Mouse (Mus musculus) ES-E14 (cell line): Measurements from ENCODE around the gene Edn3. TPM values are rescaled to one million over a fixed set of nuclear protein-coding genes. Genes with fewer than 3 reads are reported as not detected.

ENCODE experiments used
- DNase-seq: peaks from one replicate; pipeline ENCODE4 v3.0.0-alpha.2; 2013; ENCODE audit warnings: low read depth, low spot score
- H3K27ac ChIP-seq: 2 replicates; pipeline ENCODE4 v1.5.1; 2012; ENCODE audit warnings: low read depth, mild to moderate bottlenecking, low read length, moderate library complexity, mixed read lengths; ENCODE audit not compliant: poor library complexity, insufficient read depth, severe bottlenecking
- H3K36me3 ChIP-seq: 2 replicates; pipeline ENCODE4 v1.6.1; 2012; ENCODE audit warnings: mild to moderate bottlenecking, low read length, moderate library complexity, mixed read lengths; ENCODE audit not compliant: control insufficient read depth, poor library complexity, insufficient read depth, severe bottlenecking
- H3K4me1 ChIP-seq, 2 experiments: fragments of 150-350 bp in 1 of 2; sonication (generic) in 1 of 2; 2 replicates each; pipeline ENCODE4 v1.6.1; 2012; ENCODE audit warnings: low read length in 2 of 2, mild to moderate bottlenecking in 1 of 2, mixed read lengths in 1 of 2; ENCODE audit not compliant: control insufficient read depth in 2 of 2, insufficient read depth in 2 of 2, poor library complexity in 1 of 2
- H3K4me3 ChIP-seq, 2 experiments: fragments of 150-350 bp in 1 of 2; sonication (generic) in 1 of 2; 2 replicates each; pipeline ENCODE4 v1.5.1; 2012; ENCODE audit warnings: low read length in 2 of 2, low read depth in 1 of 2, mild to moderate bottlenecking in 1 of 2, mixed read lengths in 1 of 2; ENCODE audit not compliant: insufficient read depth in 1 of 2, poor library complexity in 1 of 2, severe bottlenecking in 1 of 2
- H3K9ac ChIP-seq: 2 replicates; pipeline ENCODE4 v1.6.1; 2012; ENCODE audit warnings: low read depth, mild to moderate bottlenecking, low read length, mixed read lengths; ENCODE audit not compliant: poor library complexity, insufficient read depth, severe bottlenecking
- H3K9me3 ChIP-seq: fragments of 150-350 bp; sonication (generic); 2 replicates; pipeline ENCODE4 v1.6.1; 2012; ENCODE audit warnings: low read depth, mild to moderate bottlenecking, low read length; ENCODE audit not compliant: control insufficient read depth, insufficient read depth
- CHD2 ChIP-seq: IDR thresholded peaks from 2 replicates; pipeline ENCODE4 v1.6.1; 2014; ENCODE audit warnings: mild to moderate bottlenecking, low read depth, low read length, inconsistent platforms
- HCFC1 ChIP-seq: IDR thresholded peaks from 2 replicates; pipeline ENCODE4 v1.6.1; 2012; ENCODE audit warnings: low read length, inconsistent platforms, borderline replicate concordance; ENCODE audit not compliant: insufficient read depth
- MAFK ChIP-seq: IDR thresholded peaks from 2 replicates; pipeline ENCODE4 v1.6.1; 2014; ENCODE audit warnings: mild to moderate bottlenecking, low read depth, low read length, inconsistent platforms; ENCODE audit not compliant: insufficient read depth
- ZC3H11A ChIP-seq: IDR thresholded peaks from 2 replicates; pipeline ENCODE4 v1.6.1; 2012; ENCODE audit warnings: low read depth, mild to moderate bottlenecking, inconsistent platforms, low read length, borderline replicate concordance
- ZNF384 ChIP-seq: IDR thresholded peaks from 2 replicates; pipeline ENCODE4 v1.6.1; 2012; ENCODE audit warnings: low read depth, low read length, inconsistent platforms
- in situ Hi-C, 2 experiments: fragments of 600-800 bp; cut with MboI; formaldehyde crosslinking; loops; one replicate each; pipeline ENCODE4 v1.15.1; 2025; ENCODE audit warnings: low sequenced_read_pairs in 2 of 2, inconsistent platforms in 1 of 2; ENCODE audit not compliant: unreplicated experiment in 2 of 2
- total RNA-seq: library from RNA; depleted of rRNA; stranded (reverse); fragments of 300-350 nt; gene quantifications from 2 replicates; pipeline ENCODE4 v1.2.3, GENCODE M21; 2012

Gene Edn3
- total RNA-seq, 1 experiment, result 0.22 TPM

DNA sequence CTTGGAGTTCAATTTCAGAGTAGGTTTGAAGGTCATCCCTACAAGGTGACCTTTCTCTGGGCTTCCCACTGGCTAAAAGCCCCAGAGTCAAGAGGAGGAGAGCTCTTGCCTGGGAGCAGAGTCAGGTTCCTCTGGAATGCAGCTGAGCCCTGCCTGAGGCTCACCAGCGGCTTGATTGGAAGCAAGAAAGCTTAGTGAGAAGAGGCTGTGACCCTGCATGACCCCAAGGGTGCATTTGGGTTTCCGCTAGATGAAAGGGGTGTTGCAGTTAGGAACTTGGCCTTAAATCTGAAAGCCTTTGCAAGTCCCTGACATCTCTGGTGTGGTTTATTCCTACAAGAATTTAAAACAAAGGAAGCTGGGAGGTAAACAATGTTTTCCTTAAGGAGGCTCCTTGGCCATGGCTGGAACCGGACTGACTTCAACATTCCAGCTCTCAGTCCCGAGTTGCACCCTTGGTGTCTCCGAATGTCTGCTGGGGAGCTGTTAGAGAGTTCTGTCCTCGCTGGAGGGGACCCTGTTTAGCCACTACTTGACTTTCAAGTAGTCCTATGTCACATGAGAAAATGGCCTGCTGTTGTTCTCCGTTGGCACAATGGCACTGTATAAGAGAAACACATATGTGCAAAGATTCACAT lies 8.6 kb downstream of the Edn3 start:
- H3K27ac ChIP-seq, result no peak overlapping the region

DNA sequence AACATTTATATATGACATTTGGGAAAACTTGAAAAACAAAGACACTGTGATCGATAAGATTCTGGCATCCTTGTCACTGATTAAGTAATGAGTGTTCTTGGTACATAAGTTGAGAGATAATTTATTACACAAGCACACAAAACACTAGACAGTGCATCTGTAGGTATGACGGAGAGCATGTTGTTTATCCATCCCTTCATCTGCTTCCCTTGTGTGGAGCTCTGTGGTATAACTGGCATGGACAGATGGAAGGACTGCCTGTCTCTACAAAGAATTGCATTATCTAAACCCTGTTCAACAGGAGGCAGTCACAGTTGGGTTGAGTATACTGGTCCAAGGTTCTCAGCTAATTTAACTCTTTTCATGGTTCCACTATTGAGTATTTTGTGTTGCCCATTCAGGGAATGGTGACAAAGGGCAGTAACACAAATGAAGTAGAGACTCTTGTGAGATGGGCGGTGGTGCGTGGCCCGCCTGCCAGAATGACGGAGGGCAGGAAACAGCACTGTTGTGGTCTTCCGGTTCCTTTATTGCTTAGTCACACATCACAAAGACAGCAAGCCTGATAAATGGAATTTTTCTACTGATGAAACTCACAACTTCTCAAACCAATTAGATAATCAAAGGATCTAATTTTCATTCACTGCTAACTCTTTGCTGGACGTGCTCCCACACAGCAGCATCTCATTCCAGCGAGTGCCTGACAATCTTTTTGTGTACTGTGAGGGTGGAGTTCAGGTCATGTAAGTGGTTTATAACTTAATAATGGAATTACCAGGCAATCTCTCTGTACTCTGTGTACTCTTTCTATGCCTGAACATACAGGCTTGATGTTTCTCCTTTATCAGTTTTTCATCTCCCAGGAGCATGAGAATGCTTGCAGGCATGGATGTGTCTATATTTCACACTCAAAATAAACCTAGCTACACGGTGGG lies 14.0 kb downstream of the Edn3 start:
- no peak for TF ChIP-seq ZNF384
- no peak for TF ChIP-seq MAFK
- TF ChIP-seq ZC3H11A, result no peak
- TF ChIP-seq CHD2, result no peak
- no peak for TF ChIP-seq HCFC1
- Histone ChIP-seq H3K36me3 (no peaks in the 10 kb centered on the region), H3K27ac (no peak overlapping the region), H3K4me3 (no peak overlapping the region), H3K9ac (no peak overlapping the region), H3K9me3 (no peaks in the 10 kb centered on the region), H3K4me1 (no peaks in the 10 kb centered on the region)
- in situ Hi-C loops, result no loop called here
- no peak for DNase-seq

More for the DNA sequence above, 8.6 kb downstream of the Edn3 start:
- Histone ChIP-seq H3K9ac (no peak overlapping the region), H3K4me1 (no peaks in the 10 kb centered on the region), H3K9me3 (no peaks in the 10 kb centered on the region), H3K36me3 (no peaks in the 10 kb centered on the region), H3K4me3 (no peak overlapping the region)
- no peak for TF ChIP-seq ZNF384
- no peak for TF ChIP-seq HCFC1
- TF ChIP-seq CHD2, result no peak
- in situ Hi-C loops, result no loop called here
- DNase-seq, result no peak

DNA sequence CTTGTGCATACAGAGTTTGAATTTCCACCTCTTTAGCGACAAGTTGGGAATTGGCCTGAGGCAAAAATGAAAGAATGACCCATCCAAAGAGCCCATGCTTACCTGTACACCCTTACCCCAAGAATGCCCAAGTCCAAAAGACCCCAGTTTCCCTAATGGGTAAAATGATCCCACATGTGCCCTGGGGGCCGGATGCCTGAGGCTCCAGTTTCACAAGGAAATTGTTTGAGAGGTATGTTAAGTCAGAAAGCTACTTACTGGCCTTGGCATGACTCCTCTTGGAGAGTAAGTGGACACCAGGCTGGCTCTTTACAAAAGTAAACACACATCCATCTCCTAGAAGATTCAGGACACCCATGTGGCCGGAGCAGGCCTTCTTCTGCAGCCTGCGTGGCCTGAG lies 21.6 kb downstream of the Edn3 start:
- in situ Hi-C loops, result no loop called here
- no peak overlapping the region for H3K27ac ChIP-seq
- DNase-seq, result no peak
- no peaks in the 10 kb centered on the region for H3K9me3 ChIP-seq
- TF ChIP-seq HCFC1 (no peak), CHD2 (no peak)
- no peaks in the 10 kb centered on the region; a peak in 1 of 4 replicates for H3K4me1 ChIP-seq
- H3K36me3 ChIP-seq, result no peaks in the 10 kb centered on the region
- no peak overlapping the region for H3K4me3 ChIP-seq
- no peak overlapping the region for H3K9ac ChIP-seq

DNA sequence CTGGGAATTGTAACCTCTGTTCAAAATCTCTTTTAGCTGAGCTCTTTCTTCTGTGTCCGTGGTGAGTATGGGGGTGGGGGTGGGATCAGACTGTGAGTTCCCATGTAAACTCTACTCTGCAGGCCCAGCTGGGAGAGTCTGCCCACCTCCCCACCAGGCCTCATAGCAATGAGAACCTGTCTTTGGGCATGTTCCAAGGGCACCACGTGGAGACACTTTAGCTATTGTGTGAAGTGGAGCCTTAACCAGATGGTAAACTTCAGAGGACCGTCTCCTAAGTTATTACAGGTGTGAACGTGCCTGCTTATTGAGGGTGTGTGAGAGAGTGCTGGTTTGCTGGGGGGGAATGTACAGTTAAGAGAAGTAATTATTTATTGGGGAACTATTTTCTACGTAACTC lies 22.5 kb downstream of the Edn3 start:
- Histone ChIP-seq H3K27ac (no peak overlapping the region), H3K9me3 (no peaks in the 10 kb centered on the region), H3K4me1 (no peaks in the 10 kb centered on the region; a peak in 1 of 4 replicates), H3K36me3 (no peaks in the 10 kb centered on the region), H3K9ac (no peak overlapping the region), H3K4me3 (no peak overlapping the region)
- TF ChIP-seq ZC3H11A (no peak), HCFC1 (no peak), MAFK (no peak), CHD2 (no peak), ZNF384 (no peak)
- in situ Hi-C loops, result no loop called here
- no peak for DNase-seq
